ENCODE assay signal across 18 mouse cellular contexts in genomic region chr10:9509764-9510390, GRCm38 (mm10).
DNase-seq lines count a peak whose midpoint lies in the region; ATAC-seq and TF ChIP-seq lines count a peak whose summit lies in the region.
"Had no signal": no experiment of that assay in that cellular context is flagged by ENCODE, and none has a peak within 500 bp of the region (broad histone marks: within the 10 kb centered on the region; RNA-seq: fewer than 3 reads in every experiment).

No protein-coding gene starts in this region.

- no peaks in the 10 kb centered on the region for H3K36me3 ChIP-seq in neural tube, embryonic 11.5 days (ENCODE audit: control insufficient read depth, insufficient read depth, low read length)
- no peaks in the 10 kb centered on the region for H3K36me3 ChIP-seq in neural tube, embryonic 15.5 days
- H3K36me3 ChIP-seq in hindbrain, embryonic 12.5 days = no peaks in the 10 kb centered on the region
- no peaks in the 10 kb centered on the region for H3K36me3 ChIP-seq in midbrain, embryonic 12.5 days
- H3K36me3 ChIP-seq: embryonic facial prominence, embryonic 15.5 days; limb, embryonic 15.5 days had no signal

- DNase-seq in neural tube, embryonic 11.5 days (ENCODE audit: low spot score) = peak; percentile 16
- DNase-seq in retina, postnatal 1 day = peak; percentile 59
- no peak for DNase-seq in left cerebral cortex, adult 2 months (ENCODE audit: extremely low spot score in 1 of 2, low spot score in 2 of 2)
- no peak for DNase-seq in cerebellum, adult 9-11 months
- DNase-seq in adrenal gland, postnatal 36 days = no peak
- DNase-seq: adrenal gland, postnatal 14 days; cerebellum, adult 9-10 months; gastrocnemius, postnatal 10 days; heart, adult 2 months; kidney, adult 2 months; kidney, postnatal 14 days; liver, postnatal 0 days; thymus, adult 2 months had no signal

- WGBS in neural tube, embryonic 11.5 days = 60% methylated on average over 12 of the region's 12 CpGs
- WGBS in neural tube, embryonic 15.5 days = 57% methylated on average over 12 of the region's 12 CpGs
- WGBS in hindbrain, embryonic 12.5 days = 45% methylated on average over 12 of the region's 12 CpGs
- WGBS in midbrain, embryonic 12.5 days = 38% methylated on average over 12 of the region's 12 CpGs

- no peak overlapping the region for H3K27ac ChIP-seq in neural tube, embryonic 11.5 days (ENCODE audit: low read depth, low read length)
- H3K27ac ChIP-seq in neural tube, embryonic 15.5 days (replicated peaks) = no peak overlapping the region
- peak overlapping the region; percentile 78 for H3K27ac ChIP-seq in hindbrain, embryonic 12.5 days
- peak overlapping the region; percentile 63 for H3K27ac ChIP-seq in midbrain, embryonic 12.5 days (replicated peaks)
- H3K27ac ChIP-seq in left cerebral cortex, adult 2 months = no peak overlapping the region
- H3K27ac ChIP-seq: embryonic facial prominence, embryonic 15.5 days; heart, adult 2 months; limb, embryonic 15.5 days had no signal

- H3K4me1 ChIP-seq in neural tube, embryonic 11.5 days (ENCODE audit: control insufficient read depth, insufficient read depth, low read length) = no peaks in the 10 kb centered on the region
- H3K4me1 ChIP-seq in neural tube, embryonic 15.5 days = no peaks in the 10 kb centered on the region
- peaks cover 19% of the 10 kb centered on the region for H3K4me1 ChIP-seq in hindbrain, embryonic 12.5 days
- peaks cover 20% of the 10 kb centered on the region; the same call in 1 of the 2 replicates for H3K4me1 ChIP-seq in midbrain, embryonic 12.5 days
- H3K4me1 ChIP-seq: embryonic facial prominence, embryonic 15.5 days; limb, embryonic 15.5 days had no signal

- H3K9me3 ChIP-seq in neural tube, embryonic 11.5 days (ENCODE audit: control insufficient read depth, low read length) = no peaks in the 10 kb centered on the region
- H3K9me3 ChIP-seq in neural tube, embryonic 15.5 days (replicated peaks) = no peaks in the 10 kb centered on the region
- no peaks in the 10 kb centered on the region for H3K9me3 ChIP-seq in hindbrain, embryonic 12.5 days (replicated peaks)
- no peaks in the 10 kb centered on the region for H3K9me3 ChIP-seq in midbrain, embryonic 12.5 days
- H3K9me3 ChIP-seq: embryonic facial prominence, embryonic 15.5 days; limb, embryonic 15.5 days had no signal

- H3K9ac ChIP-seq in neural tube, embryonic 11.5 days (ENCODE audit: low read length) = no peak overlapping the region
- no peak overlapping the region for H3K9ac ChIP-seq in neural tube, embryonic 15.5 days (replicated peaks)
- H3K9ac ChIP-seq in hindbrain, embryonic 12.5 days = no peak overlapping the region
- no peak overlapping the region for H3K9ac ChIP-seq in midbrain, embryonic 12.5 days (replicated peaks)
- H3K9ac ChIP-seq: embryonic facial prominence, embryonic 15.5 days; limb, embryonic 15.5 days; liver, postnatal 0 days had no signal

- intact Hi-C loops in left cerebral cortex, adult 2 months (cut with DNase I) = no loop called here

- no peaks in the 10 kb centered on the region for H3K27me3 ChIP-seq in neural tube, embryonic 11.5 days (ENCODE audit: control insufficient read depth, insufficient read depth, low read length)
- no peaks in the 10 kb centered on the region for H3K27me3 ChIP-seq in neural tube, embryonic 15.5 days (replicated peaks)
- H3K27me3 ChIP-seq in hindbrain, embryonic 12.5 days = no peaks in the 10 kb centered on the region
- H3K27me3 ChIP-seq in midbrain, embryonic 12.5 days = no peaks in the 10 kb centered on the region; the same call in 1 of the 2 replicates
- H3K27me3 ChIP-seq: embryonic facial prominence, embryonic 15.5 days; limb, embryonic 15.5 days had no signal

- H3K4me3 ChIP-seq in neural tube, embryonic 11.5 days (ENCODE audit: low read depth, low read length) = no peak overlapping the region
- no peak overlapping the region for H3K4me3 ChIP-seq in neural tube, embryonic 15.5 days (replicated peaks)
- H3K4me3 ChIP-seq in hindbrain, embryonic 12.5 days = no peak overlapping the region
- H3K4me3 ChIP-seq in midbrain, embryonic 12.5 days = no peak overlapping the region
- H3K4me3 ChIP-seq in left cerebral cortex, adult 2 months = no peak overlapping the region
- H3K4me3 ChIP-seq: embryonic facial prominence, embryonic 15.5 days; heart, adult 2 months; limb, embryonic 15.5 days had no signal

- no peak for TF ChIP-seq CTCF in left cerebral cortex, adult 2 months (IDR thresholded peaks at IDR 0.05)

- no peak overlapping the region for H3K4me2 ChIP-seq in neural tube, embryonic 11.5 days (ENCODE audit: low read depth)
- no peak overlapping the region for H3K4me2 ChIP-seq in neural tube, embryonic 15.5 days
- H3K4me2 ChIP-seq in hindbrain, embryonic 12.5 days (replicated peaks) = peak overlapping the region; percentile 12; the same call in 1 of the 2 replicates
- H3K4me2 ChIP-seq in midbrain, embryonic 12.5 days (replicated peaks) = peak overlapping the region; percentile 33
- H3K4me2 ChIP-seq: embryonic facial prominence, embryonic 15.5 days; limb, embryonic 15.5 days had no signal

- ATAC-seq in neural tube, embryonic 11.5 days (ENCODE audit: insufficient read depth, low FRiP score, low TSS enrichment) = no peak
- no peak for ATAC-seq in neural tube, embryonic 15.5 days (ENCODE audit: low FRiP score)
- peak; percentile 76 for ATAC-seq in hindbrain, embryonic 12.5 days (ENCODE audit: low FRiP score)
- peak; percentile 76; the same call in 1 of the 2 replicates for ATAC-seq in midbrain, embryonic 12.5 days (ENCODE audit: low FRiP score, low read depth)
- ATAC-seq: liver, postnatal 0 days had no signal

Comparison
In these comparisons a context has a peak if more than half of its experiments do, and no peak if none do; other contexts are left out.
1. ATAC-seq: peak in hindbrain, embryonic 12.5 days (single experiment) and midbrain, embryonic 12.5 days (single experiment); none in neural tube, embryonic 11.5 days (single experiment) and neural tube, embryonic 15.5 days (single experiment).
2. DNase-seq: peak in neural tube, embryonic 11.5 days (single experiment) and retina, postnatal 1 day (single experiment); none in left cerebral cortex, adult 2 months (0 of 2), cerebellum, adult 9-11 months (single experiment) and adrenal gland, postnatal 36 days (0 of 2).
3. H3K27ac ChIP-seq: peak in hindbrain, embryonic 12.5 days (single experiment) and midbrain, embryonic 12.5 days (single experiment); none in neural tube, embryonic 11.5 days (single experiment), neural tube, embryonic 15.5 days (single experiment) and left cerebral cortex, adult 2 months (single experiment).
4. H3K4me2 ChIP-seq: peak in hindbrain, embryonic 12.5 days (single experiment) and midbrain, embryonic 12.5 days (single experiment); none in neural tube, embryonic 11.5 days (single experiment) and neural tube, embryonic 15.5 days (single experiment).